Mouse (Mus musculus) heart, postnatal 0 days (tissue): ENCODE measurements around the gene Olfr115. TPM values are rescaled to one million over a fixed set of nuclear protein-coding genes. Genes with fewer than 3 reads are reported as not detected.

Source experiments
- ATAC-seq: fragments of 200-750 bp; cut with Nextera tagmentation; 2 replicates; pipeline ENCODE4 v1.8.0; 2017; ENCODE audit warnings: low read depth, moderate number of reproducible peaks, moderate library complexity; ENCODE audit not compliant: insufficient read depth
- DNase-seq: peaks from one replicate; pipeline ENCODE4 v3.0.0-alpha.2; 2016; ENCODE audit warnings: low spot score
- H3K27ac ChIP-seq: fragments of 300-500 bp; sonication (generic); 2 replicates; pipeline ENCODE4 v1.5.1; 2014; ENCODE audit warnings: low read depth, mild to moderate bottlenecking
- H3K27me3 ChIP-seq: fragments of 300-500 bp; sonication (generic); 2 replicates; pipeline ENCODE4 v1.6.1; 2014; ENCODE audit warnings: low read length, mixed read lengths; ENCODE audit not compliant: control insufficient read depth, insufficient read depth
- H3K36me3 ChIP-seq: fragments of 300-500 bp; sonication (generic); replicated peaks from 2 replicates; pipeline ENCODE4 v1.6.1; 2014; ENCODE audit warnings: low read length, mixed read lengths; ENCODE audit not compliant: control insufficient read depth, insufficient read depth
- H3K4me1 ChIP-seq: fragments of 300-500 bp; sonication (generic); 2 replicates; pipeline ENCODE4 v1.6.1; 2014; ENCODE audit warnings: antibody characterized with exemption; ENCODE audit not compliant: control insufficient read depth, insufficient read depth
- H3K4me2 ChIP-seq: fragments of 300-500 bp; sonication (generic); 2 replicates; pipeline ENCODE4 v1.6.1; 2014; ENCODE audit warnings: low read depth, mild to moderate bottlenecking, low read length, moderate library complexity
- H3K4me3 ChIP-seq: fragments of 300-500 bp; sonication (generic); 2 replicates; pipeline ENCODE4 v1.5.1; 2014; ENCODE audit warnings: low read depth, low read length
- H3K9ac ChIP-seq: fragments of 300-500 bp; sonication (generic); replicated peaks from 2 replicates; pipeline ENCODE4 v1.6.1; 2014; ENCODE audit warnings: low read depth, low read length, mixed read lengths
- H3K9me3 ChIP-seq: fragments of 300-500 bp; sonication (generic); replicated peaks from 2 replicates; pipeline ENCODE4 v1.6.1; 2016; ENCODE audit warnings: low read length; ENCODE audit not compliant: control insufficient read depth
- CTCF ChIP-seq: IDR thresholded peaks from 2 replicates; pipeline ENCODE4 v1.5.1; 2016; ENCODE audit warnings: antibody characterized with exemption, control low read depth, low read depth
- EP300 ChIP-seq: IDR thresholded peaks from 2 replicates; pipeline ENCODE4 v1.6.1; 2016; ENCODE audit warnings: antibody characterized with exemption, low read depth
- WGBS: fragments of 180-500 bp; shearing (Covaris S2); extraction: QIAGEN DNeasy Blood & Tissue Kit; methylation state at CpG from one replicate; pipeline ENCODE4 v1.1.7; 2014; 5-methylcytosine and 5-hydroxymethylcytosine counted together
- polyA plus RNA-seq: library from polyadenylated mRNA; unstranded; fragments of >200 nt; fragmentation: Nextera tagmentation; extraction: Ambion mirVana; gene quantifications from 2 replicates; pipeline ENCODE4 v1.2.1, GENCODE M21; 2015
- total RNA-seq: library from RNA; depleted of rRNA; stranded (reverse); fragments of >200 nt; gene quantifications from 2 replicates; pipeline ENCODE4 v1.2.3, GENCODE M21; 2014; ENCODE audit warnings: low replicate concordance; rRNA removed

Gene Olfr115
- total RNA-seq (not detected in 2 replicates), polyA plus RNA-seq (not detected in 2 replicates)

GRCm38 (mm10) chr17:37627009-37627408 lies at the start of gene Olfr115, which contains the start of gene Olfr116:
Gene Olfr115, minus strand, starts transcription at chr17:37627109.
Gene Olfr116, minus strand, starts transcription at chr17:37627199.
- WGBS = 60% methylated on average over 2 of the region's 2 CpGs

DNA sequence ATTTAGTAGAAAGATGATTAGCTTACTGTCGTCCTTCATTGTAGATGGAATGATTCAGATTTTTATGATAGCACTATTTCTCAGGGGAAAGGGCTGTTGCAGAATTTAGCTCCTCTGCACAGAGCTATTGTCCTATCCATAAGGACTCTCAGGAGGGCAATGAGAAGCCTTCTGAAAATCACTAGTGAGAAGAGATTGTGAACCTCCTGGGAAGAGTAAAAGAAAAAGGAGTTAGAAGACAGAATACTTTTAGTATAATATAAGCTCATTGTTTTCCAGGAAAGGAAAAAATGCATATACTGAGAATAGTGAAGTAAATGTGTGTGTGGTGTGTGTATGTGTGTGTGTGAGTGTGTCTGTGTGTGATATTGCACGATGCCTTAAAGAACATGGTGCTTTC lies 39.8 kb upstream of the Olfr115 start, which contains the start of gene Olfr118:
Gene Olfr118, plus strand, starts transcription at position 301 of the 400 bp plus-strand sequence.
- ATAC-seq = no peak
- Histone ChIP-seq H3K4me1 (no peaks in the 10 kb centered on the region), H3K27me3 (no peaks in the 10 kb centered on the region), H3K36me3 (no peaks in the 10 kb centered on the region), H3K27ac (no peak within 1 kb of the TSS), H3K9ac (no peak within 1 kb of the TSS), H3K4me3 (no peak within 1 kb of the TSS), H3K4me2 (no peak within 1 kb of the TSS), H3K9me3 (no peaks in the 10 kb centered on the region)
- DNase-seq = no peak
- 49% methylated on average over 2 of the region's 2 CpGs for WGBS
- TF ChIP-seq EP300 (no peak), CTCF (no peak)

More at GRCm38 (mm10) chr17:37627009-37627408, at the start of gene Olfr115, which contains the start of gene Olfr116:
- H3K27ac ChIP-seq = no peak within 1 kb of the TSS
- no peak within 1 kb of the TSS for H3K4me3 ChIP-seq
- ATAC-seq (no peak), DNase-seq (no peak)
- H3K4me2 ChIP-seq = no peak within 1 kb of the TSS
- no peak for TF ChIP-seq EP300
- TF ChIP-seq CTCF = no peak
- H3K27me3 ChIP-seq = no peaks in the 10 kb centered on the region
- no peak within 1 kb of the TSS for H3K9ac ChIP-seq
- peaks cover 3% of the 10 kb centered on the region; the same call in 1 of the 2 replicates for H3K9me3 ChIP-seq
- H3K36me3 ChIP-seq = no peaks in the 10 kb centered on the region
- H3K4me1 ChIP-seq = no peaks in the 10 kb centered on the region

DNA sequence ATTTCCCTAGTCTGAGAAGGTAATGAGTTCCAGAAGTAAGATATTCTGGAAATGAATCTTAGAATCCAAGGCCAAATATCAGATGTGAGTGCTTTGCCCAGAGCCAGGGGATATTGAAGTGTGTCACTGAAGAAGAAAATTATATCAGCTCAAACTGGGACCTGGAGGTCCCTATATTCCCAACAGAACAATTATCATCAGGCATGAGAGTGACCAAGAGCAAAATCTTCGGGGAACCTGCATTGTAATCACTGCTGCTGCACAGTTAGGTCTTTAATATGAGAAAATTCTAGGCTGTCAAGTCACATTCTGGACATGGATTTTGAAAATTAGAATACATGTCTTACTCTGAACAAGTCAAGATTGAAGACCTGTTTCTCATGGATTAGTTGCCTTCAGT lies 36.8 kb upstream of the Olfr115 start, which contains the start of gene Olfr117:
Gene Olfr117, minus strand, starts transcription at position 101 of the 400 bp plus-strand sequence.
- 32% methylated on average over 1 of the region's 1 CpGs for WGBS
- no peak for TF ChIP-seq CTCF
- TF ChIP-seq EP300 = no peak
- H3K4me2 ChIP-seq = no peak within 1 kb of the TSS
- ATAC-seq = no peak
- H3K9me3 ChIP-seq = no peaks in the 10 kb centered on the region
- no peaks in the 10 kb centered on the region for H3K27me3 ChIP-seq
- no peak within 1 kb of the TSS for H3K9ac ChIP-seq
- no peak within 1 kb of the TSS for H3K27ac ChIP-seq
- H3K36me3 ChIP-seq = no peaks in the 10 kb centered on the region
- H3K4me3 ChIP-seq = no peak within 1 kb of the TSS
- DNase-seq = no peak
- H3K4me1 ChIP-seq = no peaks in the 10 kb centered on the region

- no peak within 1 kb of the TSS for H3K4me3 ChIP-seq
- DNase-seq (no peak), ATAC-seq (no peak)
- H3K4me2 ChIP-seq = no peak within 1 kb of the TSS
- TF ChIP-seq EP300 (no peak), CTCF (no peak)
- H3K27ac ChIP-seq = no peak within 1 kb of the TSS
- H3K9ac ChIP-seq = no peak within 1 kb of the TSS
- no peaks in the 10 kb centered on the region for H3K27me3 ChIP-seq
- no peaks in the 10 kb centered on the region for H3K4me1 ChIP-seq
- H3K9me3 ChIP-seq = no peaks in the 10 kb centered on the region
- no peaks in the 10 kb centered on the region for H3K36me3 ChIP-seq
Observed at GRCm38 (mm10) chr17:37592643-37593042, 34.3 kb downstream of the Olfr115 start, which contains the start of gene Olfr114. Gene Olfr114, minus strand, starts transcription at chr17:37592743.

- no peak within 1 kb of the TSS for H3K4me2 ChIP-seq
Observed at GRCm38 (mm10) chr17:37577563-37577962, 49.3 kb downstream of the Olfr115 start, which contains the start of gene Olfr113. Gene Olfr113, minus strand, starts transcription at chr17:37577663.

DNA sequence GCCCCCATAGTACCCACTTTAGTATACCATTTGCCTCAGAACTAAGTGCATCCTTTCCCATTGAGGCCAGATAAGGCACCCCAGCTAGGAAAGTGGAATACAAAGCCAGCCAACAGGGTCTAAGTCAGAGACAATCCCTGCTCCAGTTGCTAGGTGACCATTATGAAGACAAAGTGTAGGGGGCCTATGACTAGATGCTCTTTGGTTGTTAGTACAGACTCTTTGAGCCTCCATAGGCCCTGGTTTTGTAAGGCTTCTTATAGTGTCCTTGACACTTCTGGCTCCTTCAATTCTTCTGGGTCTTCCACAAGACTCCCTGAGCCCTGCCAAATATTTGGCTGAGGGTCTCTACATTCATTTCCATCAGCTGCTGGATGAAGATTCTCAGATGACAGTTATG lies 57.6 kb downstream of the Olfr115 start, which contains the start of gene Olfr112:
Gene Olfr112, minus strand, starts transcription at position 101 of the 400 bp plus-strand sequence.
- Histone ChIP-seq H3K9me3 (peaks cover 4% of the 10 kb centered on the region), H3K27me3 (no peaks in the 10 kb centered on the region), H3K4me2 (no peak within 1 kb of the TSS), H3K9ac (no peak within 1 kb of the TSS), H3K36me3 (no peaks in the 10 kb centered on the region), H3K4me3 (no peak within 1 kb of the TSS), H3K27ac (no peak within 1 kb of the TSS), H3K4me1 (no peaks in the 10 kb centered on the region)
- DNase-seq (no peak), ATAC-seq (no peak)
- TF ChIP-seq CTCF = no peak
- TF ChIP-seq EP300 = no peak

More at GRCm38 (mm10) chr17:37577563-37577962, 49.3 kb downstream of the Olfr115 start, which contains the start of gene Olfr113:
- Histone ChIP-seq H3K36me3 (no peaks in the 10 kb centered on the region), H3K4me1 (no peaks in the 10 kb centered on the region), H3K9ac (no peak within 1 kb of the TSS), H3K4me3 (no peak within 1 kb of the TSS), H3K9me3 (no peaks in the 10 kb centered on the region), H3K27ac (no peak within 1 kb of the TSS), H3K27me3 (no peaks in the 10 kb centered on the region)
- no peak for TF ChIP-seq EP300
- no peak for TF ChIP-seq CTCF
- no peak for DNase-seq
- ATAC-seq = no peak

Other genes with a start within 250 kb of the Olfr115 start
- gene Olfr105-ps, start 248.1 kb downstream of the Olfr115 start, total RNA-seq = not detected in 2 replicates
- gene Olfr105-ps, start 248.1 kb downstream of the Olfr115 start, polyA plus RNA-seq = not detected in 2 replicates
- not detected in 2 replicates for gene Olfr106-ps, start 236.7 kb downstream of the Olfr115 start, total RNA-seq
- not detected in 2 replicates for gene Olfr106-ps, start 236.7 kb downstream of the Olfr115 start, polyA plus RNA-seq
- not detected in 2 replicates for gene Olfr107, start 227.9 kb downstream of the Olfr115 start, total RNA-seq
- not detected in 2 replicates for gene Olfr107, start 227.9 kb downstream of the Olfr115 start, polyA plus RNA-seq
- not detected in 2 replicates for gene Olfr108, start 181.6 kb downstream of the Olfr115 start, total RNA-seq
- gene Olfr108, start 181.6 kb downstream of the Olfr115 start, polyA plus RNA-seq = not detected in 2 replicates
- not detected in 2 replicates for gene Olfr109, start 168.2 kb downstream of the Olfr115 start, total RNA-seq
- not detected in 2 replicates for gene Olfr109, start 168.2 kb downstream of the Olfr115 start, polyA plus RNA-seq
- not detected in 2 replicates for gene H2-M2, start 143.6 kb downstream of the Olfr115 start, total RNA-seq
- not detected in 2 replicates for gene H2-M2, start 143.6 kb downstream of the Olfr115 start, polyA plus RNA-seq
- not detected in 2 replicates for gene Olfr110, start 134.6 kb downstream of the Olfr115 start, total RNA-seq
- not detected in 2 replicates for gene Olfr110, start 134.6 kb downstream of the Olfr115 start, polyA plus RNA-seq
- gene Olfr111, start 119.1 kb downstream of the Olfr115 start, total RNA-seq = not detected in 2 replicates
- gene Olfr111, start 119.1 kb downstream of the Olfr115 start, polyA plus RNA-seq = not detected in 2 replicates
- not detected in 2 replicates for gene Olfr112, start 57.7 kb downstream of the Olfr115 start, total RNA-seq
- not detected in 2 replicates for gene Olfr112, start 57.7 kb downstream of the Olfr115 start, polyA plus RNA-seq
- not detected in 2 replicates for gene Olfr113, start 49.4 kb downstream of the Olfr115 start, total RNA-seq
- gene Olfr113, start 49.4 kb downstream of the Olfr115 start, polyA plus RNA-seq = not detected in 2 replicates
- not detected in 2 replicates for gene Olfr114, start 34.4 kb downstream of the Olfr115 start, total RNA-seq
- not detected in 2 replicates for gene Olfr114, start 34.4 kb downstream of the Olfr115 start, polyA plus RNA-seq
- gene Olfr116, start 90 bp upstream of the Olfr115 start, total RNA-seq = not detected in 2 replicates
- gene Olfr116, start 90 bp upstream of the Olfr115 start, polyA plus RNA-seq = not detected in 2 replicates
- gene Olfr117, start 36.7 kb upstream of the Olfr115 start, total RNA-seq = not detected in 2 replicates
- not detected in 2 replicates for gene Olfr117, start 36.7 kb upstream of the Olfr115 start, polyA plus RNA-seq
- not detected in 2 replicates for gene Olfr118, start 39.9 kb upstream of the Olfr115 start, total RNA-seq
- gene Olfr118, start 39.9 kb upstream of the Olfr115 start, polyA plus RNA-seq = not detected in 2 replicates
- not detected in 2 replicates for gene Olfr119, start 69.5 kb upstream of the Olfr115 start, total RNA-seq
- not detected in 2 replicates for gene Olfr119, start 69.5 kb upstream of the Olfr115 start, polyA plus RNA-seq
- gene Olfr120, start 94.7 kb upstream of the Olfr115 start, total RNA-seq = not detected in 2 replicates
- not detected in 2 replicates for gene Olfr120, start 94.7 kb upstream of the Olfr115 start, polyA plus RNA-seq
- gene Olfr121, start 121.7 kb upstream of the Olfr115 start, total RNA-seq = not detected in 2 replicates
- gene Olfr121, start 121.7 kb upstream of the Olfr115 start, polyA plus RNA-seq = not detected in 2 replicates
- not detected in 2 replicates for gene Olfr122, start 141.5 kb upstream of the Olfr115 start, total RNA-seq
- not detected in 2 replicates for gene Olfr122, start 141.5 kb upstream of the Olfr115 start, polyA plus RNA-seq
- not detected in 2 replicates for gene Olfr123, start 166.4 kb upstream of the Olfr115 start, total RNA-seq
- gene Olfr123, start 166.4 kb upstream of the Olfr115 start, polyA plus RNA-seq = not detected in 2 replicates
- not detected in 2 replicates for gene Olfr124, start 172.8 kb upstream of the Olfr115 start, total RNA-seq
- not detected in 2 replicates for gene Olfr124, start 172.8 kb upstream of the Olfr115 start, polyA plus RNA-seq
- gene Olfr125, start 205.8 kb upstream of the Olfr115 start, total RNA-seq = not detected in 2 replicates
- not detected in 2 replicates for gene Olfr125, start 205.8 kb upstream of the Olfr115 start, polyA plus RNA-seq
- gene Olfr126, start 220.4 kb upstream of the Olfr115 start, total RNA-seq = not detected in 2 replicates
- gene Olfr126, start 220.4 kb upstream of the Olfr115 start, polyA plus RNA-seq = not detected in 2 replicates